Mouse (Mus musculus) C2C12 (cell line): ENCODE data around the gene Fryl. TPM values are rescaled to one million over a fixed set of nuclear protein-coding genes. Genes with fewer than 3 reads are reported as not detected.
"Not testable (repeated sequence)": the region's sequence is repeated elsewhere in the genome, so short reads cannot be mapped to it uniquely, and the experiment has no call there.

ENCODE experiments used
- H3K27me3 ChIP-seq: one replicate; pipeline ENCODE4 v1.6.1; 2011; ENCODE audit not compliant: control insufficient read depth, insufficient read depth, insufficient read length
- H3K36me3 ChIP-seq: one replicate; pipeline ENCODE4 v1.6.1; 2011; ENCODE audit not compliant: control insufficient read depth, insufficient read depth
- H3K4me3 ChIP-seq: one replicate; pipeline ENCODE4 v1.5.1; 2011; ENCODE audit warnings: mild to moderate bottlenecking, control low read depth; ENCODE audit not compliant: poor library complexity, insufficient read depth, severe bottlenecking
- H3K79me2 ChIP-seq: one replicate; pipeline ENCODE4 v1.6.1; 2011; ENCODE audit not compliant: control insufficient read depth, insufficient read depth
- H3K79me3 ChIP-seq: one replicate; pipeline ENCODE4 v1.6.1; 2011; ENCODE audit warnings: low read depth, control low read depth
- H3ac ChIP-seq: one replicate; pipeline ENCODE3; 2011; ENCODE audit warnings: low read depth; ENCODE audit not compliant: control insufficient read depth, insufficient read length
- CEBPB ChIP-seq: IDR thresholded peaks from one replicate; pipeline ENCODE4 v1.6.1; 2011; ENCODE audit warnings: low read depth, mild to moderate bottlenecking, control low read depth, moderate library complexity
- CTCF ChIP-seq: IDR thresholded peaks from one replicate; pipeline ENCODE4 v1.5.1; 2011; ENCODE audit not compliant: control insufficient read depth, insufficient read depth, insufficient read length
- FOSL1 ChIP-seq: IDR thresholded peaks from one replicate; pipeline ENCODE4 v1.8.0; 2011; ENCODE audit warnings: mild to moderate bottlenecking, low read length; ENCODE audit not compliant: poor library complexity, insufficient read depth, severe bottlenecking
- MAX ChIP-seq: IDR thresholded peaks from one replicate; pipeline ENCODE4 v1.6.1; 2011; ENCODE audit warnings: mild to moderate bottlenecking, control low read depth
- MYOD1 ChIP-seq: IDR thresholded peaks from one replicate; pipeline ENCODE4 v1.6.1; 2011; ENCODE audit warnings: low read depth; ENCODE audit not compliant: control insufficient read depth, insufficient read length
- MYOG ChIP-seq: IDR thresholded peaks from one replicate; pipeline ENCODE4 v1.6.1; 2011; ENCODE audit not compliant: control insufficient read depth, insufficient read length; ENCODE audit errors: extremely low read depth
- USF1 ChIP-seq: IDR thresholded peaks from one replicate; pipeline ENCODE4 v1.6.1; 2011; ENCODE audit warnings: low read depth, mild to moderate bottlenecking, control low read depth, moderate library complexity
- polyA plus RNA-seq: library from polyadenylated mRNA; unstranded; fragments of >200 nt; fragmentation: generic; extraction: Trizol; gene quantifications from one replicate; pipeline ENCODE4 v1.2.1, GENCODE M21; 2012; ENCODE audit warnings: missing spikeins

Fryl gene
- polyA plus RNA-seq, 1 experiment, result 13.2 TPM

GRCm38 (mm10) chr5:73014745-73015144 is 241.7 kb downstream of the Fryl start:
- H3ac ChIP-seq, result no peak overlapping the region
- TF ChIP-seq MYOD1 (no peak), MYOG (no peak), USF1 (no peak), MAX (no peak), FOSL1 (no peak), CEBPB (no peak), CTCF (no peak)
- no peaks in the 10 kb centered on the region for H3K27me3 ChIP-seq
- no peaks in the 10 kb centered on the region for H3K36me3 ChIP-seq
- no peak overlapping the region for H3K4me3 ChIP-seq
- no peaks in the 10 kb centered on the region for H3K79me3 ChIP-seq
- H3K79me2 ChIP-seq, result no peaks in the 10 kb centered on the region

- not testable (repeated sequence) for H3K79me2 ChIP-seq, H3ac ChIP-seq, H3K79me3 ChIP-seq, H3K27me3 ChIP-seq, H3K36me3 ChIP-seq, H3K4me3 ChIP-seq
These were observed 242.7 kb downstream of the Fryl start for GRCm38 (mm10) chr5:73013611-73014287.

GRCm38 (mm10) chr5:73012884-73013610 is 243.4 kb downstream of the Fryl start:
- H3K79me2 ChIP-seq, H3K4me3 ChIP-seq, H3K27me3 ChIP-seq, H3K79me3 ChIP-seq, H3K36me3 ChIP-seq, H3ac ChIP-seq: not testable (repeated sequence)

GRCm38 (mm10) chr5:73011806-73012205 is 244.6 kb downstream of the Fryl start:
- H3ac ChIP-seq, H3K4me3 ChIP-seq, H3K79me2 ChIP-seq, H3K79me3 ChIP-seq, H3K36me3 ChIP-seq, H3K27me3 ChIP-seq: not testable (repeated sequence)

- H3K27me3 ChIP-seq, H3K4me3 ChIP-seq, H3K79me3 ChIP-seq, H3K36me3 ChIP-seq, H3K79me2 ChIP-seq, H3ac ChIP-seq: not testable (repeated sequence)
These were observed 248.2 kb downstream of the Fryl start for GRCm38 (mm10) chr5:73008230-73008629.

- H3K27me3 ChIP-seq, result peaks cover 10% of the 10 kb centered on the region
These were observed 248.8 kb downstream of the Fryl start for GRCm38 (mm10) chr5:73007582-73007959.

More at GRCm38 (mm10) chr5:73007582-73007959, 248.8 kb downstream of the Fryl start:
- Histone ChIP-seq H3ac (no peak overlapping the region), H3K36me3 (no peaks in the 10 kb centered on the region), H3K4me3 (no peak overlapping the region), H3K79me3 (no peaks in the 10 kb centered on the region), H3K79me2 (no peaks in the 10 kb centered on the region)
- TF ChIP-seq FOSL1, result no peak
- no peak for TF ChIP-seq USF1
- no peak for TF ChIP-seq CEBPB
- TF ChIP-seq MAX, result no peak
- TF ChIP-seq MYOG, result no peak
